Mouse (Mus musculus) right cerebral cortex, postnatal 25 days (tissue): ENCODE measurements at regions not wholly inside any gene's neighbourhood (a gene's known extent, or its start where the extent isn't known, plus 50 kb on each side); places are given as distances from the start of the nearest gene placed in this dataset.
A peak's percentile ranks its signal among the peaks of the same experiment; 100 is the strongest.

ENCODE experiments used
- DNase-seq: peaks from one replicate; pipeline ENCODE4 v3.0.0; 2022

GRCm38 (mm10) chr15:45016741-45017140, 4882.6 kb downstream of the 9330182O14Rik start:
- peak; percentile 67 for DNase-seq

- DNase-seq: no peak
These were observed 4883.9 kb downstream of the 9330182O14Rik start for GRCm38 (mm10) chr15:45018086-45018485.

GRCm38 (mm10) chr15:45021790-45022189, 4887.6 kb downstream of the 9330182O14Rik start:
- no peak for DNase-seq
